Mouse (Mus musculus): Measurements from ENCODE around the gene Cenpn.

GRCm38 (mm10) chr8:116978052-116978451 is 56.5 kb downstream of the Cenpn start:
- TF ChIP-seq CTCF (IDR thresholded peaks at IDR 0.05; ENCODE audit: borderline replicate concordance, insufficient read depth, low read depth, low read length) = no peak
- no peak for TF ChIP-seq POLR2A (IDR thresholded peaks at IDR 0.05; ENCODE audit: borderline replicate concordance, insufficient read depth, low read length)

All from cerebellum, adult 2 months (tissue).